Mouse (Mus musculus) MEL (cell line): ENCODE measurements around the gene Cntrl. TPM values are rescaled to one million over a fixed set of nuclear protein-coding genes. Genes with fewer than 3 reads are reported as not detected.

Experiments used
- DNase-seq: peaks from one replicate; pipeline ENCODE4 v3.0.0; 2011; ENCODE audit warnings: low read depth, low spot score
- H3K27ac ChIP-seq: 2 replicates; pipeline ENCODE4 v1.5.1; 2012; ENCODE audit warnings: low read depth, mild to moderate bottlenecking, control low read depth, low read length, moderate library complexity; ENCODE audit not compliant: control insufficient read depth
- H3K27me3 ChIP-seq, 2 experiments: fragments of 150-350 bp in 1 of 2; sonication (generic) in 1 of 2; 2 replicates each; pipeline ENCODE4 v1.6.1; 2012; ENCODE audit warnings: low read length in 2 of 2, mild to moderate bottlenecking in 2 of 2, improper control_type of control experiment in 1 of 2, moderate library complexity in 1 of 2; ENCODE audit not compliant: insufficient read depth in 2 of 2, control insufficient read depth in 1 of 2
- H3K36me3 ChIP-seq, 2 experiments: 2 replicates each; pipeline ENCODE4 v1.6.1; 2012 to 2014; ENCODE audit warnings: low read length in 2 of 2, improper control_type of control experiment in 1 of 2, inconsistent platforms in 1 of 2, mild to moderate bottlenecking in 1 of 2; ENCODE audit not compliant: insufficient read depth in 2 of 2, control insufficient read depth in 1 of 2
- H3K4me1 ChIP-seq, 2 experiments: fragments of 150-350 bp in 1 of 2; sonication (generic) in 1 of 2; 2 replicates each; pipeline ENCODE4 v1.6.1; 2012; ENCODE audit warnings: low read length in 2 of 2, improper control_type of control experiment in 1 of 2, mild to moderate bottlenecking in 1 of 2; ENCODE audit not compliant: insufficient read depth in 2 of 2, control insufficient read depth in 1 of 2
- H3K4me3 ChIP-seq, 2 experiments: fragments of 150-350 bp in 1 of 2; sonication (generic) in 1 of 2; 2 replicates each; pipeline ENCODE4 v1.5.1; 2012; ENCODE audit warnings: low read depth in 2 of 2, low read length in 2 of 2, mild to moderate bottlenecking in 2 of 2, moderate library complexity in 2 of 2, control low read depth in 1 of 2, improper control_type of control experiment in 1 of 2; ENCODE audit not compliant: control insufficient read depth in 1 of 2, insufficient read depth in 1 of 2
- H3K79me2 ChIP-seq: 2 replicates; pipeline ENCODE4 v1.6.1; 2012; ENCODE audit warnings: mild to moderate bottlenecking, low read length, moderate library complexity; ENCODE audit not compliant: control insufficient read depth, poor library complexity, insufficient read depth
- H3K9ac ChIP-seq: 2 replicates; pipeline ENCODE4 v1.6.1; 2012; ENCODE audit warnings: low read depth, mild to moderate bottlenecking, control low read depth, low read length, moderate library complexity; ENCODE audit not compliant: control insufficient read depth, poor library complexity, severe bottlenecking
- H3K9me3 ChIP-seq: fragments of 150-350 bp; sonication (generic); replicated peaks from 2 replicates; pipeline ENCODE4 v1.6.1; 2012; ENCODE audit warnings: mild to moderate bottlenecking, low read length, improper control_type of control experiment, moderate library complexity; ENCODE audit not compliant: insufficient read depth
- BHLHE40 ChIP-seq: IDR thresholded peaks from 2 replicates; pipeline ENCODE4 v1.6.1; 2012; ENCODE audit warnings: low read depth, mild to moderate bottlenecking, inconsistent platforms, low read length, improper control_type of control experiment, borderline replicate concordance
- CHD1 ChIP-seq: IDR thresholded peaks from 2 replicates; pipeline ENCODE4 v1.6.1; 2012; ENCODE audit warnings: low read depth, mild to moderate bottlenecking, inconsistent platforms, low read length, improper control_type of control experiment
- CHD2 ChIP-seq: IDR thresholded peaks from 2 replicates; pipeline ENCODE4 v1.6.1; 2011; ENCODE audit warnings: low read length, improper control_type of control experiment
- CTCF ChIP-seq, 3 experiments: IDR thresholded peaks in 2 of 3; conservative IDR thresholded peaks in 1 of 3; 2 replicates each; pipeline ENCODE4 v1.5.1; 2011 to 2012; ENCODE audit warnings: low read length in 3 of 3, low read depth in 2 of 3, mild to moderate bottlenecking in 2 of 3, improper control_type of control experiment in 1 of 3, inconsistent platforms in 1 of 3, mixed read lengths in 1 of 3, moderate library complexity in 1 of 3; ENCODE audit not compliant: control insufficient read depth in 1 of 3, insufficient read depth in 1 of 3, poor library complexity in 1 of 3, severe bottlenecking in 1 of 3
- E2F4 ChIP-seq: IDR thresholded peaks from 2 replicates; pipeline ENCODE4 v1.6.1; 2011; ENCODE audit warnings: low read depth, low read length, improper control_type of control experiment, borderline replicate concordance
- ELF1 ChIP-seq: IDR thresholded peaks from 2 replicates; pipeline ENCODE4 v1.6.1; 2014; ENCODE audit warnings: low read depth, mild to moderate bottlenecking, inconsistent platforms, low read length, improper control_type of control experiment, moderate library complexity
- ETS1 ChIP-seq: IDR thresholded peaks from 2 replicates; pipeline ENCODE4 v1.6.1; 2012; ENCODE audit warnings: low read depth, mild to moderate bottlenecking, inconsistent platforms, low read length, improper control_type of control experiment, moderate library complexity
- GABPA ChIP-seq: IDR thresholded peaks from 2 replicates; pipeline ENCODE4 v1.6.1; 2012; ENCODE audit warnings: low read depth, mild to moderate bottlenecking, inconsistent platforms, low read length, improper control_type of control experiment, moderate library complexity
- HCFC1 ChIP-seq: IDR thresholded peaks from 2 replicates; pipeline ENCODE4 v1.6.1; 2012; ENCODE audit warnings: low read depth, mild to moderate bottlenecking, inconsistent platforms, low read length, improper control_type of control experiment, moderate library complexity
- KAT2A ChIP-seq: conservative IDR thresholded peaks from 2 replicates; pipeline ENCODE4 v1.6.1; 2012; ENCODE audit warnings: low read depth, low read length, improper control_type of control experiment, inconsistent platforms
- MAFK ChIP-seq: IDR thresholded peaks from 2 replicates; pipeline ENCODE4 v1.6.1; 2011; ENCODE audit warnings: low read depth, mild to moderate bottlenecking, low read length, improper control_type of control experiment, borderline replicate concordance
- MAX ChIP-seq: IDR thresholded peaks from 2 replicates; pipeline ENCODE4 v1.6.1; 2011; ENCODE audit warnings: low read length, improper control_type of control experiment
- MAZ ChIP-seq: IDR thresholded peaks from 2 replicates; pipeline ENCODE4 v1.6.1; 2012; ENCODE audit warnings: low read depth, mild to moderate bottlenecking, inconsistent platforms, low read length, improper control_type of control experiment
- MXI1 ChIP-seq: IDR thresholded peaks from 2 replicates; pipeline ENCODE4 v1.6.1; 2011; ENCODE audit warnings: mild to moderate bottlenecking, low read depth, low read length, improper control_type of control experiment
- MYB ChIP-seq: IDR thresholded peaks from 2 replicates; pipeline ENCODE4 v1.6.1; 2011; ENCODE audit warnings: mild to moderate bottlenecking, low read depth, low read length, improper control_type of control experiment
- MYC ChIP-seq: IDR thresholded peaks from 2 replicates; pipeline ENCODE4 v1.6.1; 2011; ENCODE audit warnings: low read depth, mild to moderate bottlenecking, low read length, improper control_type of control experiment, moderate library complexity
- NELFE ChIP-seq: IDR thresholded peaks from 2 replicates; pipeline ENCODE4 v1.6.1; 2011; ENCODE audit warnings: low read depth, low read length, improper control_type of control experiment
- NRF1 ChIP-seq: IDR thresholded peaks from 2 replicates; pipeline ENCODE4 v1.6.1; 2014; ENCODE audit warnings: low read depth, mild to moderate bottlenecking, inconsistent platforms, low read length, improper control_type of control experiment, moderate library complexity; ENCODE audit not compliant: poor library complexity, insufficient read depth, severe bottlenecking
- POLR2A ChIP-seq, 2 experiments: IDR thresholded peaks; 2 replicates each; pipeline ENCODE4 v1.6.1; 2011 to 2012; ENCODE audit warnings: low read length in 2 of 2, mild to moderate bottlenecking in 2 of 2, control low read depth in 1 of 2, improper control_type of control experiment in 1 of 2, low read depth in 1 of 2, moderate library complexity in 1 of 2; ENCODE audit not compliant: control insufficient read depth in 1 of 2, insufficient read depth in 1 of 2, poor library complexity in 1 of 2
- POLR2AphosphoS5 ChIP-seq: IDR thresholded peaks from 2 replicates; pipeline ENCODE4 v1.6.1; 2012; ENCODE audit warnings: low read depth, borderline replicate concordance, mild to moderate bottlenecking, inconsistent platforms, low read length, moderate library complexity, mixed read lengths
- RAD21 ChIP-seq: IDR thresholded peaks from 2 replicates; pipeline ENCODE4 v1.6.1; 2011; ENCODE audit warnings: mild to moderate bottlenecking, low read depth, low read length, improper control_type of control experiment
- SMC3 ChIP-seq: IDR thresholded peaks from 2 replicates; pipeline ENCODE4 v1.6.1; 2011; ENCODE audit warnings: low read depth, low read length, improper control_type of control experiment
- TAL1 ChIP-seq: IDR thresholded peaks from 2 replicates; pipeline ENCODE4 v1.6.1; 2012; ENCODE audit warnings: mild to moderate bottlenecking, inconsistent platforms, low read length, moderate library complexity, mixed read lengths
- UBTF ChIP-seq: IDR thresholded peaks from 2 replicates; pipeline ENCODE4 v1.6.1; 2012; ENCODE audit warnings: low read depth, mild to moderate bottlenecking, inconsistent platforms, low read length, improper control_type of control experiment, moderate library complexity, borderline replicate concordance; ENCODE audit not compliant: insufficient read depth
- USF1 ChIP-seq: IDR thresholded peaks from 2 replicates; pipeline ENCODE4 v1.6.1; 2014; ENCODE audit warnings: low read depth, mild to moderate bottlenecking, inconsistent platforms, low read length, improper control_type of control experiment, moderate library complexity
- USF2 ChIP-seq, 2 experiments: IDR thresholded peaks; 2 replicates each; pipeline ENCODE4 v1.6.1; 2011 to 2012; ENCODE audit warnings: improper control_type of control experiment in 2 of 2, low read length in 2 of 2, borderline replicate concordance in 1 of 2, inconsistent platforms in 1 of 2, low read depth in 1 of 2, mild to moderate bottlenecking in 1 of 2; ENCODE audit not compliant: insufficient read depth in 1 of 2
- ZC3H11A ChIP-seq: IDR thresholded peaks from 2 replicates; pipeline ENCODE4 v1.6.1; 2012; ENCODE audit warnings: low read depth, mild to moderate bottlenecking, inconsistent platforms, low read length, improper control_type of control experiment
- ZNF384 ChIP-seq: IDR thresholded peaks from 2 replicates; pipeline ENCODE4 v1.6.1; 2012; ENCODE audit warnings: low read depth, mild to moderate bottlenecking, inconsistent platforms, low read length, improper control_type of control experiment
- polyA plus RNA-seq, 2 experiments: library from polyadenylated mRNA; stranded (reverse) in 1 of 2; unstranded in 1 of 2; fragments of >175 nt in 1 of 2; fragments of >200 nt in 1 of 2; gene quantifications; 2 replicates each; pipeline versions ENCODE4 v1.2.1 to v1.2.4; 2012; ENCODE audit warnings: low replicate concordance in 2 of 2, low read depth in 1 of 2; ENCODE audit not compliant: insufficient read length in 2 of 2, insufficient read depth in 1 of 2, missing spikeins in 1 of 2
- total RNA-seq: library from RNA; depleted of rRNA; stranded (reverse); fragments of 300-350 nt; gene quantifications from 2 replicates; pipeline ENCODE4 v1.2.3, GENCODE M21; 2012

Gene Cntrl
- total and polyA plus RNA-seq, 3 experiments, result 17.0 to 24.0 TPM; not detected in 1

- H3K36me3 ChIP-seq, result peaks cover 0 to 11% of the 10 kb centered on the region in 2 experiments; a peak in 2 of 4 replicates
- peaks cover 0 to 8% of the 10 kb centered on the region in 2 experiments; a peak in 2 of 4 replicates for H3K4me1 ChIP-seq
- no peak overlapping the region for H3K27ac ChIP-seq
- H3K4me3 ChIP-seq, result no peak overlapping the region
- no peaks in the 10 kb centered on the region for H3K9me3 ChIP-seq
- H3K9ac ChIP-seq, result no peak overlapping the region
- no peaks in the 10 kb centered on the region for H3K27me3 ChIP-seq
- TF ChIP-seq CTCF (IDR thresholded peaks at IDR 0.05 in 2 of 3, conservative IDR thresholded peaks at IDR 0.05 in 1 of 3; ENCODE audit: control insufficient read depth in 1 of 3, insufficient read depth in 1 of 3, low read depth in 2 of 3, low read length in 3 of 3, poor library complexity in 1 of 3, severe bottlenecking in 1 of 3), result peak; percentile 32 to 59 (median 56); a peak in 5 of 6 replicates
- peak; percentile 37; the same call in 1 of the 2 replicates for TF ChIP-seq SMC3
- TF ChIP-seq CHD1, result no peak
- TF ChIP-seq ZNF384, result no peak
- TF ChIP-seq E2F4, result no peak
- TF ChIP-seq MYC, result no peak
- TF ChIP-seq RAD21, result peak; percentile 49
- TF ChIP-seq, all 39 proteins: peak for 3
- peak; percentile 63 for DNase-seq
- H3K79me2 ChIP-seq, result no peaks in the 10 kb centered on the region
Measured at GRCm38 (mm10) chr2:35107984-35108635, 1.2 kb upstream of the Cntrl start.

- Histone ChIP-seq H3K27me3 (no peaks in the 10 kb centered on the region), H3K4me3 (peak overlapping the region; percentile 73 to 76), H3K27ac (peak overlapping the region; percentile 44), H3K36me3 (peaks cover 0 to 11% of the 10 kb centered on the region in 2 experiments; a peak in 2 of 4 replicates), H3K9me3 (no peaks in the 10 kb centered on the region), H3K79me2 (no peaks in the 10 kb centered on the region), H3K9ac (peak overlapping the region; percentile 59), H3K4me1 (peaks cover 0 to 8% of the 10 kb centered on the region in 2 experiments; a peak in 2 of 4 replicates)
- peak; percentile 82 for DNase-seq
- TF ChIP-seq CHD1 (no peak), POLR2A (IDR thresholded peaks at IDR 0.05; ENCODE audit: control insufficient read depth in 1 of 2, insufficient read depth in 1 of 2, low read depth in 1 of 2, low read length in 2 of 2, poor library complexity in 1 of 2) (no peak), USF2 (IDR thresholded peaks at IDR 0.05; ENCODE audit: borderline replicate concordance in 1 of 2, insufficient read depth in 1 of 2, low read depth in 1 of 2, low read length in 2 of 2) (no peak), MAZ (no peak), KAT2A (no peak), MYC (peak; percentile 89), MAX (no peak), MYB (no peak), ETS1 (no peak), CHD2 (no peak), ELF1 (no peak), RAD21 (peak; percentile 58), BHLHE40 (no peak), POLR2AphosphoS5 (no peak), SMC3 (peak; percentile 59), ZC3H11A (peak; percentile 31; the same call in 1 of the 2 replicates), TAL1 (no peak), USF1 (no peak), UBTF (no peak), HCFC1 (0 out of 2 replicates have a peak, but pooled peaks have one; percentile 5), MAFK (no peak), E2F4 (no peak), NELFE (no peak), ZNF384 (no peak), CTCF (IDR thresholded peaks at IDR 0.05 in 2 of 3, conservative IDR thresholded peaks at IDR 0.05 in 1 of 3; ENCODE audit: control insufficient read depth in 1 of 3, insufficient read depth in 1 of 3, low read depth in 2 of 3, low read length in 3 of 3, poor library complexity in 1 of 3, severe bottlenecking in 1 of 3) (peak; percentile 30 to 67 (median 62); a peak in 5 of 6 replicates), MXI1 (peak; percentile 66; the same call in 1 of the 2 replicates), NRF1 (no peak), GABPA (no peak)
Measured at GRCm38 (mm10) chr2:35108712-35109111, 580 bp upstream of the Cntrl start.
